22 mouse cellular contexts compared by ENCODE assay signal in genomic region chr4:62477542-62478244, GRCm38 (mm10). TPM values are rescaled to one million over a fixed set of nuclear protein-coding genes. Genes with fewer than 3 reads are reported as not detected.
DNase-seq lines count a peak whose midpoint lies in the region; ATAC-seq and TF ChIP-seq lines count a peak whose summit lies in the region.
"Had no signal": no experiment of that assay in that cellular context is flagged by ENCODE, and none has a peak within 500 bp of the region (broad histone marks: within the 10 kb centered on the region; RNA-seq: fewer than 3 reads in every experiment).

No protein-coding gene starts in this region.

- no peak for TF ChIP-seq CTCF in intestine, postnatal 0 days (IDR thresholded peaks at IDR 0.05; ENCODE audit: low read depth)
- TF ChIP-seq CTCF in lung, embryonic 14.5 days (IDR thresholded peaks at IDR 0.05; ENCODE audit: low read depth), result no peak
- no peak for TF ChIP-seq CTCF in lung, adult 2 months (IDR thresholded peaks at IDR 0.05; ENCODE audit: insufficient read depth, low read length)

- H3K4me2 ChIP-seq in intestine, embryonic 15.5 days (replicated peaks), result no peak overlapping the region
- no peak overlapping the region for H3K4me2 ChIP-seq in intestine, postnatal 0 days (replicated peaks; ENCODE audit: low read depth)
- H3K4me2 ChIP-seq in lung, embryonic 14.5 days, result no peak overlapping the region
- H3K4me2 ChIP-seq in stomach, embryonic 16.5 days (ENCODE audit: low read depth, low read length), result no peak overlapping the region
- H3K4me2 ChIP-seq: forebrain, embryonic 15.5 days; heart, embryonic 11.5 days; heart, embryonic 15.5 days had no signal

- H3K36me3 ChIP-seq in intestine, embryonic 15.5 days, result no peaks in the 10 kb centered on the region
- H3K36me3 ChIP-seq in intestine, postnatal 0 days (ENCODE audit: control insufficient read depth, insufficient read depth), result no peaks in the 10 kb centered on the region
- H3K36me3 ChIP-seq in lung, embryonic 14.5 days (ENCODE audit: insufficient read depth), result no peaks in the 10 kb centered on the region
- H3K36me3 ChIP-seq in stomach, embryonic 16.5 days (ENCODE audit: control insufficient read depth, insufficient read depth, low read length), result no peaks in the 10 kb centered on the region
- H3K36me3 ChIP-seq: embryonic facial prominence, embryonic 10.5 days; forebrain, embryonic 15.5 days; G1E; heart, embryonic 15.5 days had no signal

- H3K27me3 ChIP-seq in intestine, embryonic 15.5 days (replicated peaks), result no peaks in the 10 kb centered on the region
- no peaks in the 10 kb centered on the region for H3K27me3 ChIP-seq in intestine, postnatal 0 days (replicated peaks; ENCODE audit: control insufficient read depth, insufficient read depth, low read length)
- H3K27me3 ChIP-seq in lung, embryonic 14.5 days (ENCODE audit: insufficient read depth, low read length), result 0 out of 2 replicates have a peak, but pooled peaks cover 7% of the 10 kb centered on the region
- no peaks in the 10 kb centered on the region for H3K27me3 ChIP-seq in stomach, embryonic 16.5 days (ENCODE audit: control insufficient read depth, insufficient read depth, low read length)

- ATAC-seq in intestine, embryonic 15.5 days, result no peak
- no peak for ATAC-seq in intestine, postnatal 0 days
- peak; percentile 26; the same call in 1 of the 2 replicates for ATAC-seq in lung, embryonic 14.5 days (ENCODE audit: insufficient read depth)
- ATAC-seq in stomach, embryonic 16.5 days (ENCODE audit: insufficient read depth, low FRiP score), result peak; percentile 14; the same call in 1 of the 2 replicates
- no peak for ATAC-seq in frontal cortex, adult (ENCODE audit: low TSS enrichment)
- ATAC-seq: CD4-positive, CD25-positive, alpha-beta regulatory T cell, adult 4 months; forebrain, embryonic 15.5 days had no signal

- 0 out of 2 replicates have a peak, but pooled peaks cover 5% of the 10 kb centered on the region for H3K4me1 ChIP-seq in intestine, embryonic 15.5 days (replicated peaks)
- no peaks in the 10 kb centered on the region for H3K4me1 ChIP-seq in intestine, postnatal 0 days (replicated peaks; ENCODE audit: control insufficient read depth, insufficient read depth, low read length)
- 0 out of 2 replicates have a peak, but pooled peaks cover 7% of the 10 kb centered on the region for H3K4me1 ChIP-seq in lung, embryonic 14.5 days (ENCODE audit: insufficient read depth)
- H3K4me1 ChIP-seq in lung, adult 2 months (ENCODE audit: control insufficient read depth, insufficient read depth, low read length), result peaks cover 7% of the 10 kb centered on the region
- peaks cover 7% of the 10 kb centered on the region for H3K4me1 ChIP-seq in stomach, embryonic 16.5 days (ENCODE audit: control insufficient read depth, insufficient read depth, low read length)

- WGBS in intestine, embryonic 15.5 days, result 59% methylated on average over 6 of the region's 6 CpGs
- 44% methylated on average over 6 of the region's 6 CpGs for WGBS in intestine, postnatal 0 days
- 67% methylated on average over 6 of the region's 6 CpGs for WGBS in lung, embryonic 14.5 days
- WGBS in lung, adult 2 months, result 59% methylated on average over 6 of the region's 6 CpGs
- 66% methylated on average over 6 of the region's 6 CpGs for WGBS in stomach, embryonic 16.5 days

- no peak overlapping the region for H3K4me3 ChIP-seq in intestine, embryonic 15.5 days (replicated peaks)
- no peak overlapping the region for H3K4me3 ChIP-seq in intestine, postnatal 0 days (ENCODE audit: low read depth, low read length)
- no peak overlapping the region for H3K4me3 ChIP-seq in lung, embryonic 14.5 days (ENCODE audit: low read depth, low read length)
- H3K4me3 ChIP-seq in lung, adult 2 months (replicated peaks; ENCODE audit: extremely low read depth, low read depth, low read length), result no peak overlapping the region
- H3K4me3 ChIP-seq in stomach, embryonic 16.5 days (replicated peaks; ENCODE audit: low read length), result no peak overlapping the region
- H3K4me3 ChIP-seq: embryonic facial prominence, embryonic 10.5 days; forebrain, embryonic 15.5 days; heart, adult 2 months; heart, embryonic 15.5 days had no signal

- peak overlapping the region; percentile 57; the same call in 1 of the 2 replicates for H3K27ac ChIP-seq in intestine, embryonic 15.5 days
- no peak overlapping the region for H3K27ac ChIP-seq in intestine, postnatal 0 days (ENCODE audit: low read depth, low read length)
- H3K27ac ChIP-seq in lung, embryonic 14.5 days (ENCODE audit: low read depth), result 0 out of 2 replicates have a peak overlapping the region, but pooled peaks have one; percentile 3
- H3K27ac ChIP-seq in stomach, embryonic 16.5 days (ENCODE audit: low read length), result peak overlapping the region; percentile 66
- H3K27ac ChIP-seq: embryonic facial prominence, embryonic 10.5 days; forebrain, embryonic 15.5 days; heart, adult 2 months; heart, embryonic 15.5 days had no signal

- peak; percentile 41 for DNase-seq in lung, embryonic 14.5 days
- no peak for DNase-seq in lung, adult 2 months
- peak; percentile 32 for DNase-seq in lung, postnatal 10 days
- DNase-seq in lung, adult 18-20 months, result no peak
- DNase-seq: adrenal gland, adult 8-10 months; adrenal gland, postnatal 36 days; B cell, adult 2 months; cerebellum, adult 2 months; cerebellum, postnatal 10 days; gastrocnemius, postnatal 14 days; heart, adult 2 months; heart, postnatal 14 days had no signal

- TF ChIP-seq POLR2A in lung, adult 2 months (IDR thresholded peaks at IDR 0.05; ENCODE audit: borderline replicate concordance, extremely low read depth, low read depth, low read length), result no peak

- no peak overlapping the region for H3K9ac ChIP-seq in intestine, embryonic 15.5 days
- no peak overlapping the region for H3K9ac ChIP-seq in intestine, postnatal 0 days (ENCODE audit: low read depth, low read length)
- no peak overlapping the region for H3K9ac ChIP-seq in lung, embryonic 14.5 days
- H3K9ac ChIP-seq in stomach, embryonic 16.5 days (ENCODE audit: low read length), result no peak overlapping the region
- H3K9ac ChIP-seq: forebrain, embryonic 15.5 days; heart, embryonic 15.5 days had no signal

- H3K9me3 ChIP-seq in intestine, embryonic 15.5 days, result no peaks in the 10 kb centered on the region
- H3K9me3 ChIP-seq in intestine, postnatal 0 days (ENCODE audit: control insufficient read depth), result no peaks in the 10 kb centered on the region
- H3K9me3 ChIP-seq in lung, embryonic 14.5 days (ENCODE audit: low read depth, low read length), result no peaks in the 10 kb centered on the region
- H3K9me3 ChIP-seq in stomach, embryonic 16.5 days (replicated peaks; ENCODE audit: control insufficient read depth, low read length), result no peaks in the 10 kb centered on the region
- H3K9me3 ChIP-seq: embryonic facial prominence, embryonic 10.5 days; forebrain, embryonic 15.5 days; G1E; heart, embryonic 15.5 days had no signal

RNA-seq across cellular contexts. Expression of gene Bspry, which starts 2.2 kb away (rescaled TPM):
- polyA plus RNA-seq in intestine, embryonic 15.5 days (2015; fragmentation: Nextera tagmentation; extraction: Ambion mirVana), result 31.7 and 33.2 TPM in 2 replicates
- 14.7 and 20.5 TPM in 2 replicates for polyA plus RNA-seq in intestine, postnatal 0 days (2015; fragmentation: Nextera tagmentation; extraction: Ambion mirVana)
- polyA plus RNA-seq in lung, embryonic 14.5 days (2014; fragmentation: Nextera tagmentation; extraction: Ambion mirVana), result 30.5 and 31.0 TPM in 2 replicates
- polyA plus RNA-seq in lung, adult 2 months (2012; rRNA removed), result 26.0 and 31.0 TPM in 2 replicates
- polyA plus RNA-seq in stomach, embryonic 16.5 days (2015; fragmentation: Nextera tagmentation; extraction: Ambion mirVana), result 29.3 and 35.5 TPM in 2 replicates

RNA-seq across cellular contexts. Expression of gene Wdr31, which starts 7.0 kb away (rescaled TPM):
- polyA plus RNA-seq in intestine, embryonic 15.5 days (2015; fragmentation: Nextera tagmentation; extraction: Ambion mirVana), result 7.7 and 9.1 TPM in 2 replicates
- 1.6 and 1.8 TPM in 2 replicates for polyA plus RNA-seq in intestine, postnatal 0 days (2015; fragmentation: Nextera tagmentation; extraction: Ambion mirVana)
- 9.5 and 11.3 TPM in 2 replicates for polyA plus RNA-seq in lung, embryonic 14.5 days (2014; fragmentation: Nextera tagmentation; extraction: Ambion mirVana)
- 4.0 and 4.2 TPM in 2 replicates for polyA plus RNA-seq in lung, adult 2 months (2012; rRNA removed)
- 6.8 and 8.0 TPM in 2 replicates for polyA plus RNA-seq in stomach, embryonic 16.5 days (2015; fragmentation: Nextera tagmentation; extraction: Ambion mirVana)

RNA-seq across cellular contexts. Expression of gene Hdhd3, which starts 25.6 kb away (rescaled TPM):
- polyA plus RNA-seq in intestine, embryonic 15.5 days (2015; fragmentation: Nextera tagmentation; extraction: Ambion mirVana), result 61.6 and 76.4 TPM in 2 replicates
- polyA plus RNA-seq in intestine, postnatal 0 days (2015; fragmentation: Nextera tagmentation; extraction: Ambion mirVana), result 125 and 145 TPM in 2 replicates
- polyA plus RNA-seq in lung, embryonic 14.5 days (2014; fragmentation: Nextera tagmentation; extraction: Ambion mirVana), result 16.6 and 17.7 TPM in 2 replicates
- 10.0 and 14.1 TPM in 2 replicates for polyA plus RNA-seq in lung, adult 2 months (2012; rRNA removed)
- polyA plus RNA-seq in stomach, embryonic 16.5 days (2015; fragmentation: Nextera tagmentation; extraction: Ambion mirVana), result 30.0 and 32.1 TPM in 2 replicates

RNA-seq across cellular contexts. Expression of gene Alad, which starts 42.0 kb away (rescaled TPM):
- polyA plus RNA-seq in intestine, embryonic 15.5 days (2015; fragmentation: Nextera tagmentation; extraction: Ambion mirVana), result 156 and 161 TPM in 2 replicates
- polyA plus RNA-seq in intestine, postnatal 0 days (2015; fragmentation: Nextera tagmentation; extraction: Ambion mirVana), result 156 and 168 TPM in 2 replicates
- polyA plus RNA-seq in lung, embryonic 14.5 days (2014; fragmentation: Nextera tagmentation; extraction: Ambion mirVana), result 103 and 110 TPM in 2 replicates
- polyA plus RNA-seq in lung, adult 2 months (2012; rRNA removed), result 139 and 141 TPM in 2 replicates
- polyA plus RNA-seq in stomach, embryonic 16.5 days (2015; fragmentation: Nextera tagmentation; extraction: Ambion mirVana), result 144 and 150 TPM in 2 replicates

RNA-seq across cellular contexts. Expression of gene Rnf183, which starts 42.6 kb away (rescaled TPM):
- polyA plus RNA-seq in intestine, embryonic 15.5 days (2015; fragmentation: Nextera tagmentation; extraction: Ambion mirVana), result not detected in 2 replicates
- 0.14 and 0.35 TPM in 2 replicates for polyA plus RNA-seq in intestine, postnatal 0 days (2015; fragmentation: Nextera tagmentation; extraction: Ambion mirVana)
- polyA plus RNA-seq in lung, embryonic 14.5 days (2014; fragmentation: Nextera tagmentation; extraction: Ambion mirVana), result not detected in 2 replicates
- polyA plus RNA-seq in lung, adult 2 months (2012; rRNA removed), result 1.0 and 1.7 TPM in 2 replicates
- polyA plus RNA-seq in stomach, embryonic 16.5 days (2015; fragmentation: Nextera tagmentation; extraction: Ambion mirVana), result 0.26 and 0.34 TPM in 2 replicates
- polyA plus RNA-seq: embryonic facial prominence, embryonic 10.5 days; G1E; heart, adult 2 months; heart, embryonic 11.5 days; heart, embryonic 15.5 days had no signal

Comparison
In these comparisons a context has a peak if more than half of its experiments do, and no peak if none do; other contexts are left out.
1. DNase-seq: peak in lung, embryonic 14.5 days (single experiment) and lung, postnatal 10 days (single experiment); none in lung, adult 2 months (single experiment) and lung, adult 18-20 months (0 of 2).
2. ATAC-seq: peak in lung, embryonic 14.5 days (single experiment) and stomach, embryonic 16.5 days (single experiment); none in intestine, embryonic 15.5 days (single experiment), intestine, postnatal 0 days (single experiment) and frontal cortex, adult (single experiment).